Mouse (Mus musculus): ENCODE data around the gene Gm17018.

GRCm38 (mm10) chr19:45627036-45627435, 66.6 kb downstream of the Gm17018 start:
- TF ChIP-seq USF1 (IDR thresholded peaks at IDR 0.05; ENCODE audit: low read depth) (no peak), CTCF (IDR thresholded peaks at IDR 0.05; ENCODE audit: control insufficient read depth, insufficient read depth, insufficient read length) (no peak), MAX (IDR thresholded peaks at IDR 0.05) (no peak), MYOD1 (IDR thresholded peaks at IDR 0.05; ENCODE audit: control insufficient read depth, insufficient read length, low read depth) (no peak), MYOG (IDR thresholded peaks at IDR 0.05; ENCODE audit: control insufficient read depth, extremely low read depth, insufficient read length) (no peak)

Data from C2C12 (cell line).